Mouse (Mus musculus) testis, adult 2 months (tissue): Measurements from ENCODE around the gene Tmem160. TPM values are rescaled to one million over a fixed set of nuclear protein-coding genes. Genes with fewer than 3 reads are reported as not detected.

Experiments
- H3K27ac ChIP-seq: fragments of 200-500 bp; 2 replicates; pipeline ENCODE4 v1.5.1; 2012; ENCODE audit warnings: low read depth, low read length; ENCODE audit not compliant: control insufficient read depth, insufficient read depth
- H3K27me3 ChIP-seq: fragments of 200-500 bp; 2 replicates; pipeline ENCODE4 v1.6.1; 2012; ENCODE audit warnings: mild to moderate bottlenecking, low read length, moderate library complexity; ENCODE audit not compliant: control insufficient read depth, insufficient read depth
- H3K36me3 ChIP-seq: fragments of 200-500 bp; 2 replicates; pipeline ENCODE4 v1.6.1; 2012; ENCODE audit warnings: mild to moderate bottlenecking, low read length; ENCODE audit not compliant: control insufficient read depth, insufficient read depth
- H3K4me1 ChIP-seq: fragments of 200-500 bp; 2 replicates; pipeline ENCODE4 v1.6.1; 2012; ENCODE audit warnings: low read length; ENCODE audit not compliant: control insufficient read depth, insufficient read depth
- H3K4me3 ChIP-seq: fragments of 200-500 bp; 2 replicates; pipeline ENCODE4 v1.5.1; 2012; ENCODE audit warnings: low read depth, mild to moderate bottlenecking, low read length, moderate library complexity, mixed read lengths; ENCODE audit not compliant: control insufficient read depth
- CTCF ChIP-seq: fragments of 200-500 bp; IDR thresholded peaks from 2 replicates; pipeline ENCODE4 v1.5.1; 2012; ENCODE audit warnings: low read depth, mild to moderate bottlenecking, inconsistent platforms, low read length, moderate library complexity; ENCODE audit not compliant: control insufficient read depth, insufficient read depth, insufficient replicate concordance
- POLR2A ChIP-seq: fragments of 200-500 bp; IDR thresholded peaks from 2 replicates; pipeline ENCODE4 v1.6.1; 2012; ENCODE audit warnings: low read depth, mild to moderate bottlenecking, inconsistent platforms, low read length, moderate library complexity; ENCODE audit not compliant: control insufficient read depth
- polyA plus RNA-seq: library from polyadenylated mRNA; depleted of rRNA; stranded (reverse); fragments of >200 nt; gene quantifications from 2 replicates; pipeline ENCODE4 v1.2.3, GENCODE M21; 2012; rRNA removed

The Tmem160 gene
- 3.5 and 5.6 TPM in 2 replicates for polyA plus RNA-seq

GRCm38 (mm10) chr7:16452587-16453073, at the start of gene Tmem160:
TSS of gene Tmem160 (plus strand) at chr7:16452779.
- H3K27ac ChIP-seq = no peak within 1 kb of the TSS
- no peak for TF ChIP-seq CTCF
- no peak; the same call in 1 of the 2 replicates for TF ChIP-seq POLR2A

GRCm38 (mm10) chr7:16402968-16403948, 49.3 kb upstream of the Tmem160 start:
- Histone ChIP-seq H3K36me3 (no peaks in the 10 kb centered on the region; the same call in none of the 2 replicates), H3K27ac (peak overlapping the region; percentile 9; the same call in 1 of the 2 replicates), H3K4me1 (peaks cover 30% of the 10 kb centered on the region), H3K4me3 (no peak overlapping the region), H3K27me3 (no peaks in the 10 kb centered on the region)
- no peak for TF ChIP-seq POLR2A
- TF ChIP-seq CTCF = no peak

More at GRCm38 (mm10) chr7:16452587-16453073, at the start of gene Tmem160:
- H3K36me3 ChIP-seq = no peaks in the 10 kb centered on the region
- peak within 1 kb of the TSS; percentile 69 for H3K4me3 ChIP-seq
- H3K27me3 ChIP-seq = no peaks in the 10 kb centered on the region
- peaks cover 33% of the 10 kb centered on the region for H3K4me1 ChIP-seq

DNA sequence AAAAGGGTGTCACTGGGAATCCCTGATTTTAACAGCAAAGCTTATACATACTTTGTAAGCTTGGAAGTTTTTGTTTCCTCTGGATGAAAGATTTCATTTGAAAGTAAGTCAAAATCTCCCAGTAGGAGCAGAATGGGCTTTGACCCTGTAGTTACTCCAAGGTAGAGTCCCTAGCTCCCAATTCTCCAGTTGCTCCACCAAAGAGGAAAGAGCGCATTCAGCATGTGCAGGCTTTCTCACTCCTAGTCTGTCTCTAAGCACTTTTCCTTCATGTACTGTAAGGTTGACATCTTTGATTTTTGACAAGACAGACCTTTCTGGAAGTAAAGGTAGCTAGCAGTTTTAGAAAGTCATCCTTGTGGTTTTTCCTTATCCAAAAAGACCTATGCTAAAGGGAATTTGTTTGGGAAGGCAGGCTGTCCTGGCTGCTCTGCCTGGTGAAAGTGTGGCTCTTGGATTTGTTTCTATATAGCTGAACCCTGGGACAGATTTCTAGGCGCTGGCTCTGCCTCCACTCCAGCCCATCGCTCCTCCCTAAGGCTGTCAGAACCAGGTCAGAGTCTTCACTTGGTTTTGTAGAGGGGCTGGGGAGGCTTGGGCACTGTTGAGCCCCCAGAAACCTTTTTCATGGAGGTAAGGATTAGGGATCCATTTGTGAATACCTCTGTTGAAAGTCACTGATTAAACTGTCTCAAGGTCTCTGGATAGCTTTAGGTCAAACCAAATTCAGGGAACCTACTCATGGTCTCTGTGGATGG, 48.1 kb upstream of the Tmem160 start:
- Histone ChIP-seq H3K27me3 (no peaks in the 10 kb centered on the region), H3K27ac (peak overlapping the region; percentile 63), H3K4me3 (no peak overlapping the region), H3K36me3 (no peaks in the 10 kb centered on the region; the same call in none of the 2 replicates), H3K4me1 (peaks cover 21% of the 10 kb centered on the region)
- no peak for TF ChIP-seq POLR2A
- no peak for TF ChIP-seq CTCF

DNA sequence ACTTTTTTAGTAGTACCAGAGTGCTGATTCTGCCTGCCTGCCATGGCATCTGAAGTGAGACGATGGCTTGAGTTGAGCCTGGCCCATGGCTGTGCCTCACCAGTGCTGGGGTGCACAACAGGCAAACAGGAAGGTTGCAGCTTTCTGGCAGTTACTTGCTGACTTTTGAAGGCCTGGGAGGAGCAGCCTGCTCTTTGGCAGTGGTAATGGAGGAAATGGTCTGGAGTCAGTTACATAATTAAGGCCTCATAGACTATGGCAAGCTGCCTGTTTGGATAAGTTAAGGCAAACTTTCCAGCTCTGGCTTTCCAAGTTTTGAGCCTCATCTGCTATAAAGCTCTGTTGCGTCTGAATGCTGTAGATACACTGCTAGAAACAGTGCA, 47.5 kb upstream of the Tmem160 start:
- H3K36me3 ChIP-seq = no peaks in the 10 kb centered on the region; the same call in none of the 2 replicates
- peak overlapping the region; percentile 77 for H3K27ac ChIP-seq
- H3K27me3 ChIP-seq = no peaks in the 10 kb centered on the region
- no peak overlapping the region for H3K4me3 ChIP-seq
- H3K4me1 ChIP-seq = peaks cover 20% of the 10 kb centered on the region
- TF ChIP-seq POLR2A = peak; percentile 7; the same call in 1 of the 2 replicates
- no peak for TF ChIP-seq CTCF

GRCm38 (mm10) chr7:16405516-16406351, 46.8 kb upstream of the Tmem160 start:
- Histone ChIP-seq H3K4me1 (peaks cover 20% of the 10 kb centered on the region), H3K27ac (peak overlapping the region; percentile 80), H3K27me3 (no peaks in the 10 kb centered on the region), H3K4me3 (no peak overlapping the region), H3K36me3 (no peaks in the 10 kb centered on the region; the same call in none of the 2 replicates)
- no peak for TF ChIP-seq POLR2A
- TF ChIP-seq CTCF = no peak

DNA sequence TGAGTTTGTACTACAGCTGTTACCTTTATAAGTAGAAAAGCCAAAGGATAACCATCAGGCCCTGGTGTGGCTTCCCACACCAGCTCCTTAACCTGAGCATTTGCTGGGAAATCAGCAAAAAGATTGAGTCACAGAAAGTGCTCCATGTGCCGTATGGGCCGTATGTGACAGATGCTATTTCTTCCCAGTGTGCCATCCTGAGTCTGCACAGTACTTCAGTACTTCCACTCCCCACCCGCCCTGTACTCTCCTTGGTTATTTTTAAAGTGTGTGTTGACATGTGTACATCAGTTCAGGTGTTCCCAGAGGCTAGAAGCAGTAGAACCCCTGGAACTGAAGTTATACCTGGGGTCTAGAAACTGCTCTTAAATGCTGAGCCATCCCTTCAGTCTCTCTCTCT, 45.6 kb upstream of the Tmem160 start:
- Histone ChIP-seq H3K4me3 (no peak overlapping the region), H3K4me1 (peaks cover 18% of the 10 kb centered on the region), H3K27me3 (no peaks in the 10 kb centered on the region), H3K27ac (no peak overlapping the region), H3K36me3 (no peaks in the 10 kb centered on the region; the same call in none of the 2 replicates)
- TF ChIP-seq CTCF (no peak), POLR2A (no peak)
